Mouse (Mus musculus): ENCODE data around the gene Tmem191c.

GRCm38 (mm10) chr16:17287103-17287502 lies 11.2 kb downstream of the Tmem191c start:
- TF ChIP-seq POLR2A (IDR thresholded peaks at IDR 0.05; ENCODE audit: borderline replicate concordance, insufficient read depth, low read length) (no peak), CTCF (IDR thresholded peaks at IDR 0.05; ENCODE audit: borderline replicate concordance, insufficient read depth, low read depth, low read length) (no peak)

Data from cerebellum, adult 2 months (tissue).